Mouse (Mus musculus) small intestine, adult 2 months (tissue): ENCODE data around the gene Rd3. TPM values are rescaled to one million over a fixed set of nuclear protein-coding genes. Genes with fewer than 3 reads are reported as not detected.

ENCODE experiments used
- H3K27ac ChIP-seq: fragments of 200-500 bp; 2 replicates; pipeline ENCODE4 v1.5.1; 2012; ENCODE audit warnings: low read depth, low read length, control low read depth, inconsistent platforms; ENCODE audit not compliant: insufficient read depth
- H3K27me3 ChIP-seq: fragments of 200-500 bp; 2 replicates; pipeline ENCODE4 v1.6.1; 2012; ENCODE audit warnings: mild to moderate bottlenecking, moderate library complexity, low read length, inconsistent platforms; ENCODE audit not compliant: control insufficient read depth, insufficient read depth
- H3K36me3 ChIP-seq: fragments of 200-500 bp; 2 replicates; pipeline ENCODE4 v1.6.1; 2012; ENCODE audit warnings: mild to moderate bottlenecking, low read length, control low read depth, inconsistent platforms; ENCODE audit not compliant: control insufficient read depth, insufficient read depth
- H3K4me1 ChIP-seq: fragments of 200-500 bp; 2 replicates; pipeline ENCODE4 v1.6.1; 2012; ENCODE audit warnings: low read length, inconsistent platforms, mixed read lengths; ENCODE audit not compliant: control insufficient read depth, insufficient read depth, insufficient read length
- H3K4me3 ChIP-seq: fragments of 200-500 bp; 2 replicates; pipeline ENCODE4 v1.5.1; 2012; ENCODE audit warnings: low read depth, mild to moderate bottlenecking, control low read depth, inconsistent platforms, low read length, moderate library complexity
- CTCF ChIP-seq: fragments of 200-500 bp; IDR thresholded peaks from 2 replicates; pipeline ENCODE4 v1.5.1; 2012; ENCODE audit warnings: low read depth, mild to moderate bottlenecking, control low read depth, inconsistent platforms, low read length, moderate library complexity, mixed read lengths; ENCODE audit not compliant: insufficient replicate concordance, insufficient read length; ENCODE audit errors: extremely low read depth
- POLR2A ChIP-seq: fragments of 200-500 bp; IDR thresholded peaks from 2 replicates; pipeline ENCODE4 v1.6.1; 2012; ENCODE audit warnings: low read depth, mild to moderate bottlenecking, control low read depth, inconsistent platforms, low read length, moderate library complexity
- WGBS: fragments of 180-500 bp; shearing (Covaris S2); methylation state at CpG from one replicate; pipeline ENCODE4 v1.1.7; 2018; 5-methylcytosine and 5-hydroxymethylcytosine counted together
- polyA plus RNA-seq: library from polyadenylated mRNA; depleted of rRNA; stranded (reverse); fragments of >200 nt; gene quantifications from 2 replicates; pipeline ENCODE4 v1.2.3, GENCODE M21; 2012; rRNA removed

Gene Rd3
- 0.10 TPM in 1 of 2 replicates, not detected in the other for polyA plus RNA-seq

- WGBS = 59% methylated on average over 5 of the region's 5 CpGs
- H3K4me1 ChIP-seq = no peaks in the 10 kb centered on the region
- no peaks in the 10 kb centered on the region for H3K36me3 ChIP-seq
- H3K4me3 ChIP-seq = no peak within 1 kb of the TSS
- H3K27ac ChIP-seq = no peak within 1 kb of the TSS
- no peak for TF ChIP-seq CTCF
- no peak for TF ChIP-seq POLR2A
- H3K27me3 ChIP-seq = no peaks in the 10 kb centered on the region
These were observed at the start of gene Rd3 for GRCm38 (mm10) chr1:191977187-191977586. Gene Rd3, plus strand, starts transcription at chr1:191977370.

GRCm38 (mm10) chr1:191928345-191928744 is 48.8 kb upstream of the Rd3 start:
- WGBS = 56% methylated on average over 7 of the region's 7 CpGs
- Histone ChIP-seq H3K4me3 (no peak overlapping the region), H3K4me1 (no peaks in the 10 kb centered on the region; the same call in 1 of the 2 replicates), H3K27me3 (no peaks in the 10 kb centered on the region), H3K36me3 (no peaks in the 10 kb centered on the region), H3K27ac (no peak overlapping the region)
- TF ChIP-seq CTCF = no peak
- no peak for TF ChIP-seq POLR2A

- Histone ChIP-seq H3K4me1 (no peaks in the 10 kb centered on the region; the same call in 1 of the 2 replicates), H3K4me3 (no peak overlapping the region), H3K27ac (no peak overlapping the region), H3K36me3 (no peaks in the 10 kb centered on the region), H3K27me3 (no peaks in the 10 kb centered on the region)
- WGBS = 68% methylated on average over 8 of the region's 8 CpGs
- TF ChIP-seq POLR2A = no peak
- no peak for TF ChIP-seq CTCF
These were observed 48.1 kb upstream of the Rd3 start for GRCm38 (mm10) chr1:191929065-191929464.

GRCm38 (mm10) chr1:191929897-191930524 is 47.2 kb upstream of the Rd3 start:
- Histone ChIP-seq H3K27ac (no peak overlapping the region), H3K4me3 (no peak overlapping the region), H3K36me3 (no peaks in the 10 kb centered on the region), H3K4me1 (no peaks in the 10 kb centered on the region; the same call in 1 of the 2 replicates), H3K27me3 (no peaks in the 10 kb centered on the region)
- 81% methylated on average over 12 of the region's 12 CpGs for WGBS
- no peak for TF ChIP-seq CTCF
- TF ChIP-seq POLR2A = no peak

GRCm38 (mm10) chr1:191930525-191931105 is 46.6 kb upstream of the Rd3 start:
- no peak overlapping the region for H3K4me3 ChIP-seq
- no peaks in the 10 kb centered on the region; the same call in 1 of the 2 replicates for H3K4me1 ChIP-seq
- H3K27ac ChIP-seq = no peak overlapping the region
- no peaks in the 10 kb centered on the region for H3K27me3 ChIP-seq
- TF ChIP-seq CTCF (no peak), POLR2A (no peak)
- 92% methylated on average over 3 of the region's 3 CpGs for WGBS
- no peaks in the 10 kb centered on the region for H3K36me3 ChIP-seq

GRCm38 (mm10) chr1:191932286-191932985 is 44.7 kb upstream of the Rd3 start:
- H3K4me3 ChIP-seq = no peak overlapping the region
- no peak overlapping the region for H3K27ac ChIP-seq
- TF ChIP-seq POLR2A (no peak), CTCF (no peak)
- no peaks in the 10 kb centered on the region for H3K36me3 ChIP-seq
- H3K4me1 ChIP-seq = no peaks in the 10 kb centered on the region; the same call in 1 of the 2 replicates
- no peaks in the 10 kb centered on the region for H3K27me3 ChIP-seq
- WGBS = 73% methylated on average over 8 of the region's 8 CpGs
